Mouse (Mus musculus) midbrain, embryonic 13.5 days (tissue): ENCODE measurements around the gene Hoxb1. TPM values are rescaled to one million over a fixed set of nuclear protein-coding genes. Genes with fewer than 3 reads are reported as not detected.
A peak's percentile ranks its signal among the peaks of the same experiment; 100 is the strongest.

Experiments
- ATAC-seq: fragments of 200-750 bp; cut with Nextera tagmentation; 2 replicates; pipeline ENCODE4 v1.8.0; 2017; ENCODE audit warnings: mild to moderate bottlenecking, moderate TSS enrichment, moderate library complexity
- H3K27ac ChIP-seq: fragments of 300-500 bp; sonication (generic); 2 replicates; pipeline ENCODE4 v1.5.1; 2015; ENCODE audit warnings: inconsistent platforms, mild to moderate bottlenecking, moderate library complexity
- H3K27me3 ChIP-seq: fragments of 300-500 bp; sonication (generic); 2 replicates; pipeline ENCODE4 v1.6.1; 2015; ENCODE audit warnings: mild to moderate bottlenecking, inconsistent platforms
- H3K36me3 ChIP-seq: fragments of 300-500 bp; sonication (generic); 2 replicates; pipeline ENCODE4 v1.6.1; 2015; ENCODE audit warnings: mild to moderate bottlenecking, inconsistent platforms
- H3K4me1 ChIP-seq: fragments of 300-500 bp; sonication (generic); replicated peaks from 2 replicates; pipeline ENCODE4 v1.6.1; 2015; ENCODE audit warnings: inconsistent platforms
- H3K4me2 ChIP-seq: fragments of 300-500 bp; sonication (generic); replicated peaks from 2 replicates; pipeline ENCODE4 v1.6.1; 2015; ENCODE audit warnings: moderate library complexity, mild to moderate bottlenecking, inconsistent platforms
- H3K4me3 ChIP-seq: fragments of 300-500 bp; sonication (generic); replicated peaks from 2 replicates; pipeline ENCODE4 v1.5.1; 2015; ENCODE audit warnings: mild to moderate bottlenecking, inconsistent platforms
- H3K9ac ChIP-seq: fragments of 300-500 bp; sonication (generic); replicated peaks from 2 replicates; pipeline ENCODE4 v1.6.1; 2015; ENCODE audit warnings: mild to moderate bottlenecking, inconsistent platforms
- H3K9me3 ChIP-seq: fragments of 300-500 bp; sonication (generic); 2 replicates; pipeline ENCODE4 v1.6.1; 2016; ENCODE audit warnings: mild to moderate bottlenecking, inconsistent platforms
- WGBS: fragments of 180-500 bp; shearing (Covaris S2); methylation state at CpG from one replicate; pipeline ENCODE4 v1.1.7; 2015; 5-methylcytosine and 5-hydroxymethylcytosine counted together
- microRNA counts: library from miRNA; unstranded; fragments of <30 nt; microRNA quantifications from one replicate; lab custom pipeline; 2016
- microRNA-seq: library from miRNA; unstranded; fragments of <30 nt; microRNA quantifications from one replicate; pipeline ENCODE4, GENCODE M21; 2016
- polyA plus RNA-seq: library from polyadenylated mRNA; unstranded; fragments of >200 nt; fragmentation: Nextera tagmentation; extraction: Ambion mirVana; gene quantifications from 2 replicates; pipeline ENCODE4 v1.2.1, GENCODE M21; 2015

Hoxb1 gene
- polyA plus RNA-seq, 1 experiment from 2014 or later = not detected

DNA sequence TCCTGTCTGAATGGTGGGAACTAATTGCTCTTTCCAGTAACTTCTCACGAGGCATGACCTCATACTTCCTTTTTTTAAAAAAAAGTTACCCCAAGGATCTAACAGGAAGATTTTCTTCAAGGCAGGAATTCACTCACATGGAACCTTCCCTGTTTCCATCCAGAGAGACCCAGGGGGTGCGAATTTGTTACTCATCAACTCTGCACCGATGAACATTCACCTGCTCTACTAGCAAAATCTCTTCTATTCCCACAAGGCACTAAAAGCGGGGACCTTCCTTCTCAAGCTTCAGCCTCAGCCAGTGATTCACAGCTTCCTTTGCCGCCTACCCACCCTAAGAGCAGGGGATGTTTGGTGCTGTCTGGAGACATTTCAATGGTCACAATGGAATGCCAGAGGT lies 45.5 kb downstream of the Hoxb1 start:
- no peaks in the 10 kb centered on the region for H3K36me3 ChIP-seq
- H3K4me1 ChIP-seq = peaks cover 8% of the 10 kb centered on the region
- no peak overlapping the region for H3K4me3 ChIP-seq
- H3K9ac ChIP-seq = no peak overlapping the region
- no peak for ATAC-seq
- no peaks in the 10 kb centered on the region for H3K9me3 ChIP-seq
- WGBS = 90% methylated on average over 5 of the region's 5 CpGs
- H3K27me3 ChIP-seq = peaks cover 19% of the 10 kb centered on the region
- H3K27ac ChIP-seq = no peak overlapping the region
- no peak overlapping the region for H3K4me2 ChIP-seq

DNA sequence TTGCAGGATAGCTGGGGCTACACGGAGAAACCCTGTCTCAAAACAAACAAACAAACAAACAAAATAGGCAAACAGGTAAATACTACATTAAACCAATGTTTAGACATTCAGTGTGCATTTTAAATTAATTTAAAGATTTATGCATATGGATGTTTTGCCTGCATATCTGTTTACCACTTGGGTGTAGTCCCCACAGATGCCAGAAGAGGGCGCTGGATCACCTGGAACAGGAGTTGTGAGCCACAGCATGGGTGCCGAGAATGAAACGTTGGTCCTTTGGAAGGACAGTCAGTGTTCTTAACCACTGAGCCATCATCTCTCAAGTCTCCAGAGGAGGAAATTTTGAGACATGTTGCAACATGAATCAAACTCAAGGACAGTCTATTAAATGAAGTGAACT lies 46.4 kb downstream of the Hoxb1 start:
- 68% methylated on average over 4 of the region's 4 CpGs for WGBS
- Histone ChIP-seq H3K27me3 (peaks cover 14% of the 10 kb centered on the region), H3K4me2 (no peak overlapping the region), H3K36me3 (no peaks in the 10 kb centered on the region), H3K4me1 (peaks cover 8% of the 10 kb centered on the region), H3K9ac (no peak overlapping the region), H3K9me3 (no peaks in the 10 kb centered on the region), H3K27ac (no peak overlapping the region), H3K4me3 (no peak overlapping the region)
- ATAC-seq = no peak

DNA sequence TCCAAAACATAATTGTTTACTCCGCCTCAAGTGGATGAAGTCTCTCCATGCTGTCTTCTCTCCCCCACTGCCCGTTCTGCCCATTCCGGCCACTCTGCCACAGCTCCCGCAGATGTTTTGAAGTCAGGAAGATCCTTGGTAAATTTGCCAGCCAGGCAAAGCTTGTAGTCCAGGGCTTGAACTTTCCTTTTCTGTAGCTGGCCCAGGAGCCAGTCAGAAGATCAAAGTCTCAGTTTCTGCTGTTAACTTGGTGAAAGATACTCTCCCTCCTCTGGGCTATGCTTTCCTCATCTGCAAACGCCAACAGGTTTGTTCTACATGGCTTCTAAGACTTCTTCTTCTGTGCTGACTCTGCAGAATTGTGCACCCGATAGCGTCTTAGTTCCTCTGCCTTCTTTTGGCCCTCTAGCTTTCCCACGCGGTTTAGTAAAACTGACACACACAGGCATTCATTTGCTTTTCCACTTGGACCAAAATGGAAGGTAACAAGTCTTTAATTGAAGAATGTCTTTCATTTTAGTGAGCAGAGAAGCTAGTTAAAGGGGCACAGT lies 47.5 kb downstream of the Hoxb1 start:
- Histone ChIP-seq H3K27ac (no peak overlapping the region), H3K9me3 (no peaks in the 10 kb centered on the region), H3K36me3 (no peaks in the 10 kb centered on the region), H3K27me3 (peaks cover 3% of the 10 kb centered on the region; the same call in 1 of the 2 replicates), H3K4me1 (no peaks in the 10 kb centered on the region; the same call in 1 of the 2 replicates), H3K4me3 (no peak overlapping the region), H3K9ac (no peak overlapping the region), H3K4me2 (no peak overlapping the region)
- 86% methylated on average over 9 of the region's 9 CpGs for WGBS
- no peak for ATAC-seq

DNA sequence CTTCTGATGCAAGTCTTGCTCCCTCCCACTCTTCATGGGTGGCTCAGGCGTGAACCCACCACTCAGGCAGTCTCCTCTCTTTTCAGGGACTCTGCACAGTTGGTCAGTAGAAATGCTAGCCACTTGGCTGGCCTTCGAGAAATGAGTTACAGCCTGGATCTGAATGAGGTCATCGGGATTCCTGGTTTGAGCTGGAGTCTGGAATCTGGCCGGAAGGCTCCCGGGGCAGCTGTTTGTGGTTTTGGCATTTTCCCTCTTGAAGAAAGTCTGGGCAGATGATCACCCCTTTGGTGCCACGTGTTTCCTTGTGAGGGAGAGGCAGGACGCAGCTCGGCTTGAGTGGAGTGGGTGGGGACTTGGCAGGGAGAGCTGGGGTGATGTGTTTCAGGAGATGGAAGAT lies 48.0 kb downstream of the Hoxb1 start:
- H3K4me3 ChIP-seq = no peak overlapping the region
- no peak for ATAC-seq
- H3K9me3 ChIP-seq = no peaks in the 10 kb centered on the region
- H3K4me1 ChIP-seq = no peaks in the 10 kb centered on the region
- no peak overlapping the region for H3K9ac ChIP-seq
- no peak overlapping the region for H3K4me2 ChIP-seq
- H3K27ac ChIP-seq = no peak overlapping the region
- no peaks in the 10 kb centered on the region for H3K36me3 ChIP-seq
- 71% methylated on average over 8 of the region's 8 CpGs for WGBS
- 0 out of 2 replicates have a peak, but pooled peaks cover 2% of the 10 kb centered on the region for H3K27me3 ChIP-seq

DNA sequence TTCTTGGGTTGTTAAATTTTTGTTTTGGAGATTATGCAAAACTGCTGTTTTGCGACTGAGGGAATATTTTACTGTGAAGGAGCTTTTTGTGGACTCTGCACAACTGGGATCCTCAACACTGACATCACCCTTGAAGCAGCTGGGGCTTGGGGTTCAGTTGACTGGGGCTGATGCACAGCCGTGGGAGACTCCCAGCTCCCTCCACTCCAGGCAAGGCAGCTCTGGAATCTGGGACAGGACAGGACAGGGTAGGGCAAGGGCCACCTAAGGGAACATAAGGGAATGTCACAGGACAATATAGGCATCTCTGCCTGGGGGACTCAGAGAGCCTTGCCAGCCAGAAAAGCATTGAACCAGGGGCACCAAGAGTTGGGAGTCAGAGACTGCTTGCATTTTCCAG lies 48.5 kb downstream of the Hoxb1 start:
- ATAC-seq = no peak
- no peak overlapping the region for H3K9ac ChIP-seq
- no peaks in the 10 kb centered on the region for H3K36me3 ChIP-seq
- WGBS = 82% methylated on average over 2 of the region's 2 CpGs
- no peak overlapping the region for H3K27ac ChIP-seq
- H3K4me2 ChIP-seq = no peak overlapping the region
- no peaks in the 10 kb centered on the region for H3K9me3 ChIP-seq
- H3K4me3 ChIP-seq = no peak overlapping the region
- no peaks in the 10 kb centered on the region for H3K4me1 ChIP-seq
- H3K27me3 ChIP-seq = 0 out of 2 replicates have a peak, but pooled peaks cover 2% of the 10 kb centered on the region

MicroRNA genes within 50 kb of the gene (microRNA counts, 519-probe panel; counts per million panel counts)
- 3,137 counts per million, percentile 66 among the panel's probes with 10 or more counts for microRNA mmu-miR-10a (lab: Ali Mortazavi, UCI)

Small RNAs within 50 kb of the gene (microRNA-seq; reads per million reads assigned to microRNA genes)
- gene Mir10a = 401 reads per million, percentile 67 among the genes with 10 or more reads in this experiment

Other genes starting within 250 kb of the Hoxb1 start
- 0.04 TPM in 1 of 2 replicates, not detected in the other for gene Ttll6, start 232.0 kb upstream of the Hoxb1 start, polyA plus RNA-seq
- gene Hoxb13, start 171.4 kb upstream of the Hoxb1 start, polyA plus RNA-seq = not detected in 2 replicates
- not detected in 2 replicates for gene Hoxb9, start 94.3 kb upstream of the Hoxb1 start, polyA plus RNA-seq
- not detected in 2 replicates for gene Hoxb8, start 83.8 kb upstream of the Hoxb1 start, polyA plus RNA-seq
- not detected in 2 replicates for gene Hoxb7, start 79.1 kb upstream of the Hoxb1 start, polyA plus RNA-seq
- not detected in 2 replicates for gene Hoxb6, start 73.3 kb upstream of the Hoxb1 start, polyA plus RNA-seq
- 0.08 TPM in 1 of 2 replicates, not detected in the other for gene Hoxb5, start 62.4 kb upstream of the Hoxb1 start, polyA plus RNA-seq
- gene Hoxb4, start 47.5 kb upstream of the Hoxb1 start, polyA plus RNA-seq = not detected in 2 replicates
- 0.11 TPM in 1 of 2 replicates, not detected in the other for gene Hoxb3, start 42.4 kb upstream of the Hoxb1 start, polyA plus RNA-seq
- gene Hoxb2, start 15.2 kb upstream of the Hoxb1 start, polyA plus RNA-seq = 0.19 and 0.28 TPM in 2 replicates
- gene Skap1, start 98.8 kb downstream of the Hoxb1 start, polyA plus RNA-seq = 3.4 and 4.0 TPM in 2 replicates